Mouse (Mus musculus): ENCODE data around the gene Mcm5.

The Mcm5 gene

GRCm38 (mm10) chr8:75172009-75172685 lies 62.8 kb downstream of the Mcm5 start:
- no peak for DNase-seq
